Mouse (Mus musculus): ENCODE measurements at regions not wholly inside any gene's neighbourhood (a gene's known extent, or its start where the extent isn't known, plus 50 kb on each side); places are given as distances from the start of the nearest gene placed in this dataset.

GRCm38 (mm10) chr5:64620726-64621125, 182.5 kb upstream of the Klf3 start:
- DNase-seq (ENCODE audit: low read depth, low spot score) = no peak
- no peak overlapping the region for H3K27ac ChIP-seq (ENCODE audit: control insufficient read depth, low read depth, low read length)
- H3K9ac ChIP-seq (ENCODE audit: control insufficient read depth, low read depth, low read length, poor library complexity, severe bottlenecking) = no peak overlapping the region
- H3K27me3 ChIP-seq (ENCODE audit: control insufficient read depth in 1 of 2, insufficient read depth in 2 of 2, low read length in 2 of 2) = no peaks in the 10 kb centered on the region
- no peak for TF ChIP-seq MYC (IDR thresholded peaks at IDR 0.05; ENCODE audit: low read depth, low read length)
- TF ChIP-seq GATA1 (IDR thresholded peaks at IDR 0.05; ENCODE audit: low read depth, low read length) = no peak
- no peak for TF ChIP-seq BHLHE40 (IDR thresholded peaks at IDR 0.05; ENCODE audit: borderline replicate concordance, low read depth, low read length)
- TF ChIP-seq TCF12 (IDR thresholded peaks at IDR 0.05; ENCODE audit: low read depth, low read length) = no peak
- TF ChIP-seq ETS1 (IDR thresholded peaks at IDR 0.05; ENCODE audit: low read depth, low read length) = no peak
- TF ChIP-seq ZKSCAN1 (IDR thresholded peaks at IDR 0.05; ENCODE audit: low read depth, low read length) = no peak
- TF ChIP-seq RCOR1 (IDR thresholded peaks at IDR 0.05; ENCODE audit: low read depth, low read length) = no peak
- no peak for TF ChIP-seq MEF2A (IDR thresholded peaks at IDR 0.05; ENCODE audit: extremely low read depth, insufficient replicate concordance, low read depth, low read length, poor library complexity, severe bottlenecking)
- no peak for TF ChIP-seq EP300 (IDR thresholded peaks at IDR 0.05; ENCODE audit: low read depth in 1 of 2, low read length in 2 of 2)
- TF ChIP-seq CTCF (IDR thresholded peaks at IDR 0.05 in 2 of 3, conservative IDR thresholded peaks at IDR 0.05 in 1 of 3; ENCODE audit: control insufficient read depth in 1 of 3, insufficient read depth in 1 of 3, low read depth in 2 of 3, low read length in 3 of 3, poor library complexity in 1 of 3, severe bottlenecking in 1 of 3) = no peak
- H3K4me1 ChIP-seq (ENCODE audit: control insufficient read depth in 1 of 2, insufficient read depth in 2 of 2, low read length in 2 of 2) = no peaks in the 10 kb centered on the region
- H3K4me3 ChIP-seq (ENCODE audit: control insufficient read depth in 1 of 2, insufficient read depth in 1 of 2, low read depth in 2 of 2, low read length in 2 of 2) = no peak overlapping the region
- H3K36me3 ChIP-seq (ENCODE audit: control insufficient read depth in 1 of 2, insufficient read depth in 2 of 2, low read length in 2 of 2) = no peaks in the 10 kb centered on the region
- H3K9me3 ChIP-seq (replicated peaks; ENCODE audit: insufficient read depth, low read length) = no peaks in the 10 kb centered on the region
- no peaks in the 10 kb centered on the region for H3K79me2 ChIP-seq (ENCODE audit: control insufficient read depth, insufficient read depth, low read length, poor library complexity)

- no peak for DNase-seq (ENCODE audit: low read depth, low spot score)
- H3K4me3 ChIP-seq (ENCODE audit: control insufficient read depth in 1 of 2, insufficient read depth in 1 of 2, low read depth in 2 of 2, low read length in 2 of 2) = no peak overlapping the region
- H3K4me1 ChIP-seq (ENCODE audit: control insufficient read depth in 1 of 2, insufficient read depth in 2 of 2, low read length in 2 of 2) = peaks cover 0 to 6% of the 10 kb centered on the region in 2 experiments; a peak in 2 of 4 replicates
- H3K27ac ChIP-seq (ENCODE audit: control insufficient read depth, low read depth, low read length) = no peak overlapping the region
- H3K36me3 ChIP-seq (ENCODE audit: control insufficient read depth in 1 of 2, insufficient read depth in 2 of 2, low read length in 2 of 2) = peaks cover 0 to 4% of the 10 kb centered on the region in 2 experiments; a peak in 1 of 4 replicates
- no peak overlapping the region for H3K9ac ChIP-seq (ENCODE audit: control insufficient read depth, low read depth, low read length, poor library complexity, severe bottlenecking)
- no peaks in the 10 kb centered on the region for H3K9me3 ChIP-seq (replicated peaks; ENCODE audit: insufficient read depth, low read length)
- TF ChIP-seq CHD1 (IDR thresholded peaks at IDR 0.05; ENCODE audit: low read depth, low read length) (no peak), MAFK (IDR thresholded peaks at IDR 0.05; ENCODE audit: borderline replicate concordance, low read depth, low read length) (no peak), BHLHE40 (IDR thresholded peaks at IDR 0.05; ENCODE audit: borderline replicate concordance, low read depth, low read length) (no peak), UBTF (IDR thresholded peaks at IDR 0.05; ENCODE audit: borderline replicate concordance, insufficient read depth, low read depth, low read length) (no peak), E2F4 (IDR thresholded peaks at IDR 0.05; ENCODE audit: borderline replicate concordance, low read depth, low read length) (no peak), CHD2 (IDR thresholded peaks at IDR 0.05; ENCODE audit: low read length) (no peak), ZKSCAN1 (IDR thresholded peaks at IDR 0.05; ENCODE audit: low read depth, low read length) (no peak), NELFE (IDR thresholded peaks at IDR 0.05; ENCODE audit: low read depth, low read length) (no peak), POLR2A (IDR thresholded peaks at IDR 0.05; ENCODE audit: control insufficient read depth in 1 of 2, insufficient read depth in 1 of 2, low read depth in 1 of 2, low read length in 2 of 2, poor library complexity in 1 of 2) (no peak), GATA1 (IDR thresholded peaks at IDR 0.05; ENCODE audit: low read depth, low read length) (no peak), POLR2AphosphoS5 (IDR thresholded peaks at IDR 0.05; ENCODE audit: borderline replicate concordance, low read depth, low read length) (no peak)
- no peaks in the 10 kb centered on the region for H3K27me3 ChIP-seq (ENCODE audit: control insufficient read depth in 1 of 2, insufficient read depth in 2 of 2, low read length in 2 of 2)
- no peaks in the 10 kb centered on the region for H3K79me2 ChIP-seq (ENCODE audit: control insufficient read depth, insufficient read depth, low read length, poor library complexity)
Observed at GRCm38 (mm10) chr5:64621386-64621785, 181.8 kb upstream of the Klf3 start.

All from MEL (cell line).